Mouse (Mus musculus): ENCODE data around the gene Neurod2.

Gene Neurod2

GRCm38 (mm10) chr11:98331401-98331800, 2.0 kb upstream of the Neurod2 start:
- DNase-seq: no peak

DNA sequence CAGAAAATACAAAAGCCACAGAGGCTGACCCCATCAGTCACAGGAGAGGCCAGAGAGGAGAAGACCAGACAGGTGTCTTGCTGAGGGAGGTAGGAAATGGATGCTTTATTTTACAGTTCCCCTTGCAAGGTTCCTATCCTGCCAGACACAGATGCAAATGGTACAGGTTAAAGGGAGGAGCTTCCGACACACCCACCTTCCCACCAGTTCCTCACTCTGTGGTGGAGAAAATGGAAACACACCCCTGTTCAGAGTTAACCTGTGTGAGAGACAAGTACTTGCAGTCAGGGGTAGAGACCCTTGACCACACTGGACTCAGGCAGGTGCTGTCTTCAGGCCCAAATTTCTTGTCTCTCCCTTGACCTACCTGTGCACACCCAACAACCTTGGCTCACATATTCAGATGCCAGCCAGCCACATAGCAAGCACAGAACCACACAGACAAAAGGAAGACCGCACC, 1.3 kb upstream of the Neurod2 start:
- no peak for DNase-seq

- no peak for DNase-seq
Measured at GRCm38 (mm10) chr11:98329960-98330744, 704 bp upstream of the Neurod2 start.

DNA sequence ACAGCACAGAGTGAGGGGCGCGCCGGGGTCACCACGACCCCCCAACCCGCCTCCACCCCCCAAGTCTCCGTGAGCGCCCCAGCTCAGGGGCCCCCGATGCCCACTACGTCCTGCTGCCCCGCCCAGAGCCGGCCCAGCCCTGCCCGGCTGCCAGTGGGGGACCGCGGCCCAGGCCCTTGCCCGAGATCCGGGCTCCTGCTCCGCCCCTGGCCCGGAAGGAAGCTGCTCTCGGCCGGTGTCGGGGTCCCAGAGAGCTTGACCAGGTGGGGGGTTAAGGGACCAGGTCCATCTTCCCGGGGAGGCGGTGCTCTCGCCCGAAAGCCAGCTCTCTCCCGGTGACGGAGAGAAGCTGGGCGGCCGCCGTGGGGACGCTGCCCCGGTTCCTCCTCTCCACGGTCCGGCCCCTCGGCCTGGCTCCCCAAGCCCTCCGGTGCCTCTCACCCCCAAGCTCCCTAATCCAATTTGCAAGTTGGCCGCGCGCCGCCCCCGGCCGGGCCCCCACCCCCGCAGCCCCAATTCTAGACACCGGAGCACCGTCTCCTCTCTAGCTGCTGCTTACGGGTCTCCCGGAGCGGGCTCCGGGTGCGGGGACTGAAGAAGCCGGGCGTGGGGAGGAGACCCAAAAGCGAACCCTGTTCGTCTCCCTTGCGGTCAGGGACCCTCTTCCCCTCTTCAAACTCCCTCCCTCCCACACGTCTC, 928 bp downstream of the Neurod2 start:
- no peak for DNase-seq

DNA sequence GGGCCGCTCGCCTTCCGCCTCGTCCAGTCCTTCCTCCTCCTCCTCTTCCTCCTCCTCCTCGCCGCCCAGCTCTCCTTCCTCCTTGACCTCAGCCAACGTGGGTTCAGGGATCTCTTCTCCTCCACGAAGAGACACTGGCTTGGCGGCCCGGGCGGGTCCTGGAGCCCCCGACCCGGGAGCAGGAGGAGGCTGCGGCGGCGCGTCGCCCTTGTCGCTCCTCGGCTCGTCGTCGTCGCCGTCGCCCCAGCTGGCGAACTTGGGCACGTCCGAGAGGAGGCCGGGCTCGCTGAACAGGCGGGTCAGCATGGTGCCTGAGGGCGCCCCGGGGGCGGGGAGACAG, 1.4 kb downstream of the Neurod2 start:
- DNase-seq: no peak

- no peak for DNase-seq
Measured at GRCm38 (mm10) chr11:98327136-98328030, 2.1 kb downstream of the Neurod2 start.

- DNase-seq: no peak
Measured at GRCm38 (mm10) chr11:98326741-98327135, 2.7 kb downstream of the Neurod2 start.

GRCm38 (mm10) chr11:98325821-98326218, 3.6 kb downstream of the Neurod2 start:
- no peak for DNase-seq

DNA sequence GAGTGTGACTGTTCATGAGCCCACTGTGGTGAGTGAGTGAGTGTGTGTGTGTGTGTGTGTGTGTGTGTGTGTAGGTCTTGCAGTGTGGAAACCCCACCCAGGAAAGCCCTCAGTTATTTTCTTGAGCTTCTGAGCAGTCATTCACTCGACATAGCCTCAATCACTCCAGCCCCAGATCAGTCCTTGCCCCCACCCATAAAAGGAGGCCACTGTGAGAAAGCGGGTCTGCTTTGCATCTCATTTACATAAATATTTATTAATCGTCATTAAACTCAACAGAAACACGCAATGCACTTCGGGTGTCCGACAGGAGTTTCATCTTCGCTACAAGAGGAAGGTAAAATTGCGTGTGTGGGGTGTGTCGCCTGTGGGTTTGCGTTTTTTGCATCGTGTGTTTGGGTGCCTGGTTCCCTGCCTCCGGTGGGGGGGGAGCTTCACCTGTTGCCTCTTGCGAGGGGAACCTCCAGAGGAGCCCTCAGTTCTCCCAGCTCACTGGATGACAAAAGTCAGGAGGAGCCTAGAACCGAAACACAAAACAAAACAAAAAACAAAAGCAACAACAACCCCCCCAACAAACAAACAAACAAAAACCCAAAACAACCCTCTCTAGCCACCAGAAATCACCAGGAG, 4.1 kb downstream of the Neurod2 start:
- no peak for DNase-seq

DNA sequence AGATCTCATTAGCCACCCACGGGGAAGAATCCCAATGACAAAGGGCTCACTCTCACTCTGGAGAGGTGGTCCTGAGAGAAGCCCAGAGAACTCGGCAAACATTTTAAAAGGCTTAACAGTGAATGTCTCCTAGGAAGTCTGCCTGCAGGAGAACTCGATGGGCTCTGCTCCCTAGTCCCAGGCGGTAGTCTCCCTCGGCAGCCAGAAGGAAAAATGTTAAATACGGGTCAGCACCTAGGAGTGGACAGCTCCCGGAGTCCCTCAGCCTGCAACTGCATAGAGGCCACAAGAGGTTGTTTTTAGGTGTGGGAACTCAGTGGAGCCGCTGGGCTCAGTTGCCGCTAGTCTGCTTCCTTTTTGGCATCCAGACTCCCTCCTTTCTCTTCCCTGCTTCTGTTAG, 5.5 kb downstream of the Neurod2 start:
- DNase-seq: peak in 1 of 2 experiments; percentile 59

- DNase-seq: no peak
Measured at GRCm38 (mm10) chr11:98323136-98323866, 6.1 kb downstream of the Neurod2 start.

- DNase-seq: no peak
Measured at GRCm38 (mm10) chr11:98322159-98322558, 7.3 kb downstream of the Neurod2 start.

GRCm38 (mm10) chr11:98321677-98322003, 7.8 kb downstream of the Neurod2 start:
- DNase-seq: no peak

DNA sequence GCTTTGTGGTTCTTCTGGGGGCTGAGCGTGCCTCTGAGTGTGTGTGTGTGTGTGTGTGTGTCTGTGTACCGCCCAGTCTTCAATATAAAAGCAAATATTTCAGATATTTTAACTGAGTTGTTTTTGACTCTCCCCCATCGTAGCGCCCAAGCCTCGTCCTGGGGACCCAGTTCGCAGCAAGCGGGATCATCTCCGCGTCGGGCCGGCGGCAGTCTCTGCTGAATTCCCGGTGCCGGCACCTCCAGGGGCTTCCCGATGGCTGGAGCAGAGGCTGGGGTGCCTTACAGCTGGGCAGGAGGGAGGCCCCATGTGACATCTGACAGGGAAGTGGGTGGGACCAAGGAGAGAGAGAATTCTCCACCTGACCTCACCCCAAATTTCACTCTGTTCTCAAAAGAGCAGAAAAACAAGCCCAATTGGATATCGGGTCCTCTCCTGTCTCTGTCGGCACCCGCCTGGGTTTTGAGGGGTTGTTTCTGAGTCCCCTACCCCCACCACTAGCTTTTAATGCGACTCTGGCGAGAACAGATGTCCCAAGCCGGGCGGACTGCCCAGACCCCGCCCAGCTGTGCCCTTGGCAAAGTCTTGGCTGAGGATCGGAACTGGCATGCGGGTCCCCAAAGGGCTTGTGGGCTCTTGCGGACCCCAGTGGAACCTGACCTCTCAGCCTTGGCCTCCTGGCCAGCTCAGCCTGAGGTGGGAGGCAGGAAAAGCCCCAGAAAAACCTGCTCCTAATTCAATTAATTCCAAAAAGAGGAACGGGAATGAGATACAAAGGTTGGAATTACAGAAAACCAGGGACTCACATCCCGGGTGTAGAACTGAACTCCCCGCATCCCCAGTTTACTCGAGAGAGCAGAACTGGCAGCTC, 8.4 kb downstream of the Neurod2 start:
- DNase-seq: no peak

DNA sequence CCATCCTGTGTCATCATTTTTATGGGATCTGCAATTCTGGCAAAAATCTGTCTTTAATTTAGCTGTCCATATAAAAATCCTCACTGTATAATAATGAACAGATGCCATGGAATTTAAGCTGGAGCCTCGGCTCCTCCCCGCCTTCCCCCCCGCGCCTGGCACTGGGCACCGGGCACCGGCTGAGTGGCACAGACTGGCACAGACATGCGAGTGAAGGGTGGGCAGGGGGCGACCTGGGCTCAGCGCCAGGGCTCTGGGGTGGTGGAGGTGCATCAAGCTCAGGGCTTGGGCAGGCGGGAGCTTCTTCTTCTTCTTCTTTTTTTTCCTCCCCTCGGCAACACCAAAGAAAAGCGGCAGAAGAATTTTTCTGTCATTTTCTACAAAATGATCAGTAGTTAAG, 9.1 kb downstream of the Neurod2 start:
- no peak for DNase-seq

DNA sequence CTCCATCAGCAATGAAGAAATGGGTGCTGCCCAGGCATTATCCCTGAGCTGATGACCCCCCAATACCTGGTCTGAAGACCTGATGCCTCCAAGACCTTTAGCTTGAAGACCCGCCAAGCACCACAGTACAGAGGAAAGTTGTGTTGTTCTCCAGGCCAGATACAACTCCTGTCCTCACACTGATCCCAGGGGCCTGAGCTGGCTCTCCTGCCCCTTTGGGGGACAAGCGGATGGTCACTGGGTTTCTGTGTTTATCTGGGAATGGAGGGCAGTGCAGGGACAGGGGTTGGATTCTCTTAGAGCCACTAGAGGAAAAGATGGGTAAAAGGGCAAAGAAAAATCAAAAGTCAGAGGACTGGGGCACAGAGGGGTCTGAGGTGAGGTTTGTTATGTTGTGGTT, 9.5 kb downstream of the Neurod2 start:
- no peak for DNase-seq

DNA sequence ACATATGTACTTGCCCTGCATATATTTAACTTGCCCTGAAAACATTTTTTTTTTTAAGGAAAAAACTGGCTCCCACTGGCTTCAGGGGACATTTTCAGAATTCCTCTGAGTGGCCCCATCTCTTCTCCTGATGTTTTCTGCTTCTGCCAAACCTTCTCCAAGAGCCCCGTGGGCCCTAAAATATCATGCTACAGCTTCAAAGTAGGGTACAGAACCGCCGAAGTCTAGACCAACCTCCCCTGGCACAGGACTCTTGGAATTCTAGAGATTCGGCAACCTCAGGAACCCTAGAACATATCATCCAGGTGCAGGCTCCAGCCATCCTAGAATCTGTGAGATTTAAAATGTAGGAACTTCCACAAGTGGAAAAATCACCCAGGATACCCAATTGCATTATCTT, 9.9 kb downstream of the Neurod2 start:
- DNase-seq: no peak

- no peak for DNase-seq
Measured at GRCm38 (mm10) chr11:98319120-98319519, 10.3 kb downstream of the Neurod2 start.

- DNase-seq: no peak
Measured at GRCm38 (mm10) chr11:98318421-98319116, 10.9 kb downstream of the Neurod2 start.

DNA sequence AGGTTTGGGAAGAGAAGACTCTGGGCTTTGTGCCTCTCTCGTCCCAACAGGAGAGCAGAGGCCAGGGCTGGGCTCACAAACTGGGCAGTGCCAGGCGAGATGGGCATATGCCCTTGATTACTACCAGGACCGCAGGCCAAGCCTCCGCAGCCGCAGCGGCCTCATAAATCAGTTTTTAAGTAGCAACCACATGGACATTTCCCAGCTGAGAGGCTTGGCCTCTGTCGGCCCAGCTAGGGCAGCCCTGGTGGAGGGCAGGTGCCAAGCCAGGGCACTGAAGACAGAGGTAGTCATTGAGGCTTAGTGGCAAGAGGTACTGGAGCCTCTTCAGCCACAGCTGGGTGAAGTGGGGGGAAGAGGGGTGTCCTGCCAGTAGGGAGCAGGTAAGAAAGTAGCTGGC, 12.0 kb downstream of the Neurod2 start:
- no peak for DNase-seq
